In the genomic region with DNA sequence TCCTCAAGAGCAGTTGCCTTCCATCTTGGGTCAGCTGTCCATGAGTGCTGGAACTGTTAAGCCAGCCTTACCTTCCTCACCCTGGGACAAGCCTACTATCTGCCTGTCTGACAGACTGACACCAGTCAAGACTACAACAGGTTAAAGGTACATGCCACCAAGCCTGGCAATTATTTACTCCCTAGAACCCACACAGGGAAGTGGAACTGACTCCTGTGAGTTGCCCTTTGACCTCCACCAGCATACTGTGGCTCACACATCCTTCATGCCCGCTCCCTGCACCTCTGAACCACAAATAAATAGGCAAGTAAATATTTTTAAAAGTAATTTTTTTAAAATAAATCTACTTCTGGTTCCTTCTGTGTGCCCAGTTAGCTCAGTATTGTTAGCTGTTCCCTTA, we compare ENCODE assay signal across 29 mouse cellular contexts.
DNase-seq lines count a peak whose midpoint lies in the region; ATAC-seq and TF ChIP-seq lines count a peak whose summit lies in the region.
"Had no signal": no experiment of that assay in that cellular context is flagged by ENCODE, and none has a peak within 500 bp of the region (broad histone marks: within the 10 kb centered on the region; RNA-seq: fewer than 3 reads in every experiment).

No protein-coding gene starts in this region.

- H3K9ac ChIP-seq in kidney, embryonic 16.5 days (replicated peaks; ENCODE audit: low read length): no peak overlapping the region
- H3K9ac ChIP-seq in intestine, embryonic 16.5 days (ENCODE audit: low read depth, low read length): no peak overlapping the region
- H3K9ac ChIP-seq in forebrain, embryonic 13.5 days: no peak overlapping the region
- H3K9ac ChIP-seq: embryonic facial prominence, embryonic 12.5 days; heart, embryonic 15.5 days; limb, embryonic 12.5 days; liver, embryonic 14.5 days had no signal

- TF ChIP-seq POLR2A in kidney, adult 2 months (IDR thresholded peaks at IDR 0.05; ENCODE audit: low read depth, low read length): no peak

- H3K27ac ChIP-seq in kidney, adult 2 months (ENCODE audit: insufficient read depth, low read depth, low read length): no peak overlapping the region
- H3K27ac ChIP-seq in kidney, embryonic 16.5 days (ENCODE audit: low read length): no peak overlapping the region
- no peak overlapping the region for H3K27ac ChIP-seq in intestine, embryonic 16.5 days (ENCODE audit: low read length)
- H3K27ac ChIP-seq in forebrain, embryonic 13.5 days: no peak overlapping the region
- H3K27ac ChIP-seq: embryonic facial prominence, embryonic 12.5 days; forebrain, embryonic 10.5 days; heart, embryonic 15.5 days; left cerebral cortex, adult 2 months; limb, embryonic 12.5 days; liver, embryonic 14.5 days had no signal

- no peak overlapping the region for H3K4me3 ChIP-seq in kidney, adult 2 months (ENCODE audit: insufficient read depth, low read depth, low read length)
- H3K4me3 ChIP-seq in kidney, embryonic 16.5 days (ENCODE audit: low read length): no peak overlapping the region
- no peak overlapping the region for H3K4me3 ChIP-seq in intestine, embryonic 16.5 days (ENCODE audit: low read length)
- no peak overlapping the region for H3K4me3 ChIP-seq in forebrain, embryonic 13.5 days
- H3K4me3 ChIP-seq: embryonic facial prominence, embryonic 12.5 days; forebrain, embryonic 10.5 days; heart, embryonic 15.5 days; left cerebral cortex, adult 2 months; limb, embryonic 12.5 days had no signal

- DNase-seq in kidney, adult 2 months: peak; percentile 82
- peak; percentile 39 for DNase-seq in A20 (ENCODE audit: low read depth, low spot score)
- DNase-seq in kidney, postnatal 14 days: peak; percentile 63
- DNase-seq in frontal cortex, adult 2 months (ENCODE audit: extremely low spot score in 1 of 2, low spot score in 1 of 2): no peak
- DNase-seq: adrenal gland, adult 2 months; B cell, adult 2 months; cerebellum, adult 9-10 months; embryo, embryonic 11 days; lung, postnatal 36 days; right cerebral cortex, adult 18-20 months; spleen, adult 18-20 months; thymus, adult 2 months; thymus, postnatal 36 days had no signal

- no peaks in the 10 kb centered on the region for H3K9me3 ChIP-seq in kidney, embryonic 16.5 days (ENCODE audit: low read length)
- no peaks in the 10 kb centered on the region for H3K9me3 ChIP-seq in intestine, embryonic 16.5 days (ENCODE audit: control insufficient read depth, low read length)
- H3K9me3 ChIP-seq in forebrain, embryonic 13.5 days (replicated peaks): no peaks in the 10 kb centered on the region
- H3K9me3 ChIP-seq: embryonic facial prominence, embryonic 12.5 days; forebrain, embryonic 10.5 days; heart, embryonic 15.5 days; limb, embryonic 12.5 days had no signal

- H3K4me2 ChIP-seq in kidney, embryonic 16.5 days (replicated peaks; ENCODE audit: low read depth, low read length): no peak overlapping the region
- H3K4me2 ChIP-seq in intestine, embryonic 16.5 days (ENCODE audit: low read depth, low read length): no peak overlapping the region
- no peak overlapping the region for H3K4me2 ChIP-seq in forebrain, embryonic 13.5 days
- H3K4me2 ChIP-seq: embryonic facial prominence, embryonic 12.5 days; heart, embryonic 15.5 days; limb, embryonic 12.5 days; midbrain, embryonic 11.5 days had no signal

- WGBS in kidney, adult 2 months: 34% methylated on average over 1 of the region's 1 CpGs
- 60% methylated on average over 1 of the region's 1 CpGs for WGBS in kidney, embryonic 16.5 days
- WGBS in intestine, embryonic 16.5 days: 57% methylated on average over 1 of the region's 1 CpGs
- 87% methylated on average over 1 of the region's 1 CpGs for WGBS in forebrain, embryonic 13.5 days

- H3K36me3 ChIP-seq in kidney, adult 2 months (ENCODE audit: control insufficient read depth, insufficient read depth, low read length): no peaks in the 10 kb centered on the region
- H3K36me3 ChIP-seq in kidney, embryonic 16.5 days (ENCODE audit: insufficient read depth, low read length): no peaks in the 10 kb centered on the region
- no peaks in the 10 kb centered on the region for H3K36me3 ChIP-seq in intestine, embryonic 16.5 days (ENCODE audit: control insufficient read depth, insufficient read depth, low read length)
- H3K36me3 ChIP-seq in forebrain, embryonic 13.5 days (ENCODE audit: poor library complexity, severe bottlenecking): no peaks in the 10 kb centered on the region
- H3K36me3 ChIP-seq: embryonic facial prominence, embryonic 12.5 days; forebrain, embryonic 10.5 days; heart, embryonic 15.5 days; limb, embryonic 12.5 days had no signal

- TF ChIP-seq CTCF in kidney, adult 2 months (conservative IDR thresholded peaks at IDR 0.05; ENCODE audit: insufficient read depth, insufficient read length, low read depth, low read length): no peak

- no peaks in the 10 kb centered on the region for H3K4me1 ChIP-seq in kidney, adult 2 months (ENCODE audit: control insufficient read depth, insufficient read depth, low read length)
- no peaks in the 10 kb centered on the region for H3K4me1 ChIP-seq in kidney, embryonic 16.5 days (ENCODE audit: insufficient read depth, low read length)
- no peaks in the 10 kb centered on the region for H3K4me1 ChIP-seq in intestine, embryonic 16.5 days (ENCODE audit: control insufficient read depth, insufficient read depth, low read length)
- H3K4me1 ChIP-seq in forebrain, embryonic 13.5 days: no peaks in the 10 kb centered on the region
- H3K4me1 ChIP-seq: embryonic facial prominence, embryonic 12.5 days; limb, embryonic 12.5 days had no signal

- H3K27me3 ChIP-seq in kidney, adult 2 months (replicated peaks; ENCODE audit: control insufficient read depth, insufficient read depth, low read length): no peaks in the 10 kb centered on the region
- H3K27me3 ChIP-seq in kidney, embryonic 16.5 days (ENCODE audit: insufficient read depth, low read length): no peaks in the 10 kb centered on the region
- H3K27me3 ChIP-seq in intestine, embryonic 16.5 days (replicated peaks; ENCODE audit: control insufficient read depth, insufficient read depth, low read length): no peaks in the 10 kb centered on the region
- H3K27me3 ChIP-seq in forebrain, embryonic 13.5 days: no peaks in the 10 kb centered on the region
- H3K27me3 ChIP-seq: CH12.LX; embryonic facial prominence, embryonic 12.5 days; heart, embryonic 15.5 days; limb, embryonic 12.5 days had no signal

- ATAC-seq in kidney, embryonic 16.5 days (ENCODE audit: low FRiP score, low TSS enrichment): no peak
- peak; percentile 82 for ATAC-seq in intestine, embryonic 16.5 days
- ATAC-seq in forebrain, embryonic 13.5 days: no peak
- ATAC-seq in CD4-positive, CD25-positive, alpha-beta regulatory T cell, adult 4 months: no peak
- ATAC-seq: activated CD4-positive, CD25-positive, alpha-beta regulatory T cell, adult 4 months; forebrain, embryonic 16.5 days; hindbrain, embryonic 16.5 days; midbrain, embryonic 16.5 days had no signal

Comparison
In these comparisons a context has a peak if more than half of its experiments do, and no peak if none do; other contexts are left out.
1. DNase-seq: peak in kidney, adult 2 months (single experiment), A20 (single experiment) and kidney, postnatal 14 days (single experiment); none in frontal cortex, adult 2 months (0 of 2).